Mouse (Mus musculus) T-helper 2 cell (primary cell): ENCODE data around the gene Cdh5.
"Not testable (repeated sequence)": the region's sequence is repeated elsewhere in the genome, so short reads cannot be mapped to it uniquely, and the experiment has no call there.

Source experiments
- in situ Hi-C: fragments of 300-600 bp; cut with MboI, MseI; formaldehyde crosslinking; loops from one replicate; pipeline ENCODE4 v1.15.1; 2025; ENCODE audit warnings: high pct_unique_total_duplicates

Gene Cdh5

GRCm38 (mm10) chr8:104090993-104091900 is 10.2 kb upstream of the Cdh5 start:
- in situ Hi-C loops = not testable (repeated sequence)

GRCm38 (mm10) chr8:104093336-104093735 is 8.1 kb upstream of the Cdh5 start:
- in situ Hi-C loops = no loop called here

- in situ Hi-C loops = loop anchor here (5.0 kb wide), 1 partner anchor 122 kb away; no protein-coding TSS in a partner anchor
Observed at GRCm38 (mm10) chr8:104095595-104095994, 5.8 kb upstream of the Cdh5 start.

- in situ Hi-C loops = loop anchor here (5.0 kb wide), 1 partner anchor 121 kb away; no protein-coding TSS in a partner anchor
Observed at GRCm38 (mm10) chr8:104096644-104097043, 4.8 kb upstream of the Cdh5 start.

GRCm38 (mm10) chr8:104098671-104099346 is 2.6 kb upstream of the Cdh5 start:
- in situ Hi-C loops = loop anchor here (5.0 kb wide), 1 partner anchor 118 kb away; no protein-coding TSS in a partner anchor

GRCm38 (mm10) chr8:104099347-104100099 is 1.9 kb upstream of the Cdh5 start:
- in situ Hi-C loops = loop anchor here (5.0 kb wide), 1 partner anchor 118 kb away; no protein-coding TSS in a partner anchor

GRCm38 (mm10) chr8:104100724-104101123 is 701 bp upstream of the Cdh5 start:
- in situ Hi-C loops = not testable (repeated sequence)

GRCm38 (mm10) chr8:104103462-104103861 is 2.0 kb downstream of the Cdh5 start:
- in situ Hi-C loops = no loop called here

GRCm38 (mm10) chr8:104105768-104106167 is 4.3 kb downstream of the Cdh5 start:
- in situ Hi-C loops = no loop called here

- in situ Hi-C loops = no loop called here
Observed at GRCm38 (mm10) chr8:104106276-104106946, 5.0 kb downstream of the Cdh5 start.

GRCm38 (mm10) chr8:104107111-104107510 is 5.7 kb downstream of the Cdh5 start:
- in situ Hi-C loops = no loop called here

- in situ Hi-C loops = no loop called here
Observed at GRCm38 (mm10) chr8:104108048-104108447, 6.6 kb downstream of the Cdh5 start.

- in situ Hi-C loops = loop anchor here (10.0 kb wide), 1 partner anchor 1656 kb away; no protein-coding TSS in a partner anchor
Observed at GRCm38 (mm10) chr8:104110498-104111134, 9.2 kb downstream of the Cdh5 start.

- in situ Hi-C loops = no loop called here
Observed at GRCm38 (mm10) chr8:104121640-104122416, 20.4 kb downstream of the Cdh5 start.

GRCm38 (mm10) chr8:104123080-104123657 is 21.7 kb downstream of the Cdh5 start:
- in situ Hi-C loops = no loop called here

- in situ Hi-C loops = no loop called here
Observed at GRCm38 (mm10) chr8:104124534-104124933, 23.1 kb downstream of the Cdh5 start.

- in situ Hi-C loops = no loop called here
Observed at GRCm38 (mm10) chr8:104127160-104127883, 25.9 kb downstream of the Cdh5 start.

GRCm38 (mm10) chr8:104130916-104131315 is 29.5 kb downstream of the Cdh5 start:
- in situ Hi-C loops = no loop called here
